Mouse (Mus musculus): Measurements from ENCODE around the gene Wwc1.

Gene Wwc1

DNA sequence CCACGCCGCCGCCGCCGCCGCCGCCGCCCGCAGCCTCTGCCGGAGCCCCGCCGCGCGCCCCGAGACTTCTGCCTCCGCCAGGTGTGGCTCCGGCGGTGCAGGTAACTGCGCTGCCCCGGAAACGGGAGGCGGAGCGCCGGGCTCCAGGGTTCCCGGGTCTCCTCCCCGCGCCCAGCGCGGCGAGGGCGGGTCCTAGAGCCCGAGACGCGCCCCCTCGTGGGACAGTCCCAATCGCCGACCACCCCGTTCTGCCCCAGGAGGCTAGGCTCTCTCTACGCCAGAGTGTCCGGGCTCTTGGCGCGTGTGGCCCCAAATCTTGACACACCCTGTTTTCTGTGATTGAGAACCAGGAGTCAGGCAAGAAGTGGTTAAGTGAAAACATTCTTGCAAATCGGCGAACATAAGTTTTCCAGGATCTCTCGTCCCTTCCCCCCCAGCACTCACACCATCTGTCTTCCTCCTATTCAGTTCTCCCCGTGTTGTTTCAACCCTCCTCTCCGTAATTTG lies at the start of gene Wwc1:
Gene Wwc1, minus strand, starts transcription at position 117 of the 507 bp plus-strand sequence.
- DNase-seq (ENCODE audit: low spot score in 2 of 2), result peak in 1 of 2 experiments; percentile 7

DNA sequence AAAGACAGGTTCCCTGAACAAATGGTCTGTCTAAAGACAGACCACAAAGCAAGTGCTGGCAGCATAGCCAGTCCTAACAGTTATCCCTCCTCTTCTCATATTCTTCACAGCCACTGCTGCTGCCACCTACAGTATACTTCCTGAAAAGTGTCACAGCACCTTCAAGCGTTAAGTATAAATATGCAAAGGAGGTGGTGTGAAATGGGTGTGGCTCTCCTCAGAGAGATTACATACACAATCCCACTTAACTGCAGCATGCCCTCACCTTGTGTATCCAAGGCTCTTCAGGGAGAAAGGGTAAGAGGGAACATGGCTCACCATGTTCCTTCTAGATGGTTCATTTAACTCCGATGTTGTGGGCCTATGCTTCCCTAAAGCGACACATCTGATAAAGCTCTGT lies 39.7 kb upstream of the Wwc1 start:
- no peak for DNase-seq (ENCODE audit: low spot score in 2 of 2)

DNA sequence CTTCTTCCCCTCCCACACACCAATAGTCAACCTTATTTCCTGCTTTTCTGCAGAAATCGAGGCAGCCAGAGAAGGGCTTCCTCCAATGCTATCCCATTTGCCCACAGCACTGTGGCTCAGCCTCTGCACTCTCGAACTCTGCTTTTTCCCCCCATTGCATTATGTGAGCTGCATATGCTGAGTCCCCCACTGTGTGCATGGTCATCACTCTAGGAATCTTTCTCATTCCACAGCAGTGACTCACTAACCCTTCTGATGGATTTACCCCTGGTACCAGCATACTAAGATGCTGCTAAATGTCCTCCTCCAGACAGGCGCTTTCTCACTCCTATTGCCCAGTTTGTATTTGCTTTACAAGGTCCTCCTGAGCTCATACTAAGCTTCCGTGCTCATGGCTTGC lies 32.9 kb upstream of the Wwc1 start:
- no peak for DNase-seq (ENCODE audit: low spot score in 2 of 2)

DNA sequence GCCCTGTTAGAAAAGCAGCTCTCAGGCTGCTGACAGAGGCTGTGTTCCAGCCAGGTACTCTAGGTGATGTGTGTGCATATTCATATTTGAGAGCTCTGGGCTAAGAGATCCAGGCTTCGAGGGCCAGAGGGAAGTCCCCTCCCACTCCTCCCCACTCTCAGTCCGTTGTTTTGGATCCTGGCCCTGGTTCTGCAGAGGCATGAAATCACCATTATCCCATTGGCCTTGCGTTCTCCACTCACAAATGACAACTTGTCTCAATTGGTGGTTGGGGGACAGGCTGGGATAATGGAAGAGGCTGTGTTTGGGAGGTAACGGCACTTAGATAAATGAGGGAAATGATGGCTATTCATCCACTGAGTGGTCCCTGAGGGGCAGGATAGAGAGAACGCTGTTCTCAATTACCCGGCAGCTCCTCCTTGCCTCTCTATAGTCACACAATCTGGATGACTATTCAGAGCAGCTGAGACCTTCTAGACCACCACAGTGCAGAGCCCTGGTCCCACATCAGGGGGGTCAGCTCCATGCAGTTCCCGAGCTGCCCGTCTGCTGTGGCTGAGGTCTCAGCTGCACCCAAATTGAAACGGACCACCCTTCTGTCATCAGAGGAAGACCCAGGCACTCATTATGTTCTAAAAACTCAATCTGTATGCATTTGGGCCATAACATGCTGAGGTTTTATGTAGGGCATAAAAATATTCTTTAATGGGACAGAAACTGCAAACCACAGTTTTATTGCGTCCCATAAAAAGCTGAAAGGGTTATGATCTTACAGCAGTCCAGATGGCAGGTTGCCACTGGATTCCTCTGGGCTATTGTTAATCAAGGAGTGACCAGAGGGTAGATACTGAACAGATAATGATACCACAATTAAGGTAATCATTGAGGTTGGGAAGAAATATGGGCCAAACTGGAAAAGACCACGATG lies 29.2 kb upstream of the Wwc1 start:
- DNase-seq (ENCODE audit: low spot score in 2 of 2), result no peak

DNA sequence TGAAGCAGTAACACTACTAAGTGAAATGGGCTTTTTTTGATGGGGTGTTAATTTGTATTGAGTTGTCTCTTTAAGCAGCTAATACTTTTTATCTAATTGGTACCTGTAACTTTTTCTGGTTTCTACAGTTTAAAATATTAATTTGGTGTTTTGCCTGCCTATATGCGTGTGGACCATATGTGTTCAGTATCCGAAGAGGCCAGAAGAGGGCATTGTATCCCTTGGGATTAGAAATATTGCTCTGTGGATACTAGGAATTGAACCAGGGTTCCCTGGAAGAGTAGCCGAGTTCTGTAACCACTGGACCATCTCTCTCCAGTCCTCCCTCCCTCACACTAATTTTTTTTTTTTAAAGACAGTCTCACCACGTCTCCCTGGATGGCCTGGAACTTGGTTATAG lies 22.6 kb upstream of the Wwc1 start:
- DNase-seq (ENCODE audit: low spot score in 2 of 2), result no peak

DNA sequence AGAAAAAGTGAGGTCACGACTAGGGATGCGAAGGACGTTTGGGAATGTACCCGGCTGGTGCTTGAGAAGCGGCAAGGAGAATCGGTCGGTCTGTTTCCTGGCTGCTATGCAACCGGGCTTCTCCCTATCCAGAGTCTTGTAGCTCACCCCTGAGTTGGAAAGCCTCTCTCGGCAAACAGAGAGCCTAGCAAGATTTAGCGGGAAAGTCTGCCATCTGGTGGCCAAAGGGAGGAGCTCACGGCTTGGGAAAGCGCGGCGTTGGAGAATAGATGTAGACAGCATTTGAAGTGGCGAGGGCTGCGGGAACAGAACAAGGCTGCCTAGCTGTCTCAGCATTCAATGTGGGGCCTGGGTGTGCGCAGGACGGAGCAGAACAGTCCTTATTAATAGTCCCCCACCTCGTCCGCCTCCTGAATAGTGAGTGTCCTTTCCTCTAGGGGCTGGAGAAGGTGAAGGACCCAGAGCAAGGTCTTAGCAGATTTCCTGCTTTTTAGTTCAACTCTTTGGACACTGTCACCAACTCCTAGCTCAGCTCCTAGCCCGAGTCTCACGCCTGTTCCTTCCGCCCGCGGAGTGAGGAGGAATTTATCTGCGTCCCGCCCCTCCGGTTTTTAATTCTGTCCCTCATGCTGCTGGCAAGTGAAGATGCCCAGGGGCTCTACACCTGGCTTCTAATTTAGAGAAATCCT lies 21.1 kb upstream of the Wwc1 start:
- DNase-seq (ENCODE audit: low spot score in 2 of 2), result peak; percentile 26 to 64

DNA sequence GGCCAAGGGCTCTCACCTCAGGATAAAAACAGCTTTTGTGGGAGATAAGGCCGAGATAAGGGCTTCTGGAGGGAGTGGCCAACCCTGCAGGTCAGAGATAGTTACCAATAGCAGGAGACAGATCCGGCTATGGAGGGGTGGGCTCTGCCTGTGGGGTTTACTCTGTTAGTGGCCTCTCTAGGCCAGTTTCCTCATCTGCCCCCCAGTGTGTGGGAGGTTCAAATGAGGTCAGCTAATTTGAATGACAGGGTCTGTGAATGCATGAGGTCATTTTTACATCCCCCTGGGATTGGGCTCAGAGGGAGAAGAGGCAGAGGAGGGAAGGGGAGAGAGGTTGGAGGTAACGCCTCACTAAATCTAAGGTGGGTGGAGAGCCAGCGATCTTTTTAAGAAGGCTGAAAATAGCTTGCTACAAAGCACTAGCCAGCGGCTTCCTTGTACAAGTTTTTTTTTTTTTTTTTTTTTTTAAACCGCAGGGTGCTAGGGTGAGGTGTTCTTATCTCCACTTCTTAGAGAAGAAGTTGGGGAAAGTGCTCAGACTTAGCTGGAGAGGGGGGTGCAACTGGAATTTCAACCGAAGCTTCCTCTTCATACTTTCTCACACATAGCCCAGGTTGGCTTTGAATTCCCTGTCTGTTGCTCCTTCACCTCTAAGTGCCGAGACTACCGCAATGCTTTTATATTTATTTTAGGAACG lies 20.4 kb upstream of the Wwc1 start:
- no peak for DNase-seq (ENCODE audit: low spot score in 2 of 2)

DNA sequence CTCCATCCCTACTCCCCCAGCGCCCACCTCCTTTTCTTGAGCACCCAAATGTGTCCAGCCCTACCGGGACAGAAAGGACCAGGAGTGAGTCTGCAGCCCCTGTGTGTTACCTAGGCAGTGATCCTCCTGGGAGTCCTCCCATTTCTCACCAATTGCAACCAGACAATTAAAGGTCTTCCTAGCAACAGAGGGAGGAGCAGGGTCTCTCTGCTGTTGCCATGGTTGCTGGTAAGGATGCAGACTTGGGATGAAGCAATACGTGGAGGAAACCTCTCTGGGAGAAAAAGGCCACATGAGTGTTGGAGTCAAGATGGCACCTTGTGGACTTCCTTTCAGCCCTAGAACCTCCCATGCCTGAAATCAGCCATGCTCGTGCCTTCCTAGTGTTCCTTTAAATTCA lies 19.7 kb upstream of the Wwc1 start:
- DNase-seq (ENCODE audit: low spot score in 2 of 2), result no peak

DNA sequence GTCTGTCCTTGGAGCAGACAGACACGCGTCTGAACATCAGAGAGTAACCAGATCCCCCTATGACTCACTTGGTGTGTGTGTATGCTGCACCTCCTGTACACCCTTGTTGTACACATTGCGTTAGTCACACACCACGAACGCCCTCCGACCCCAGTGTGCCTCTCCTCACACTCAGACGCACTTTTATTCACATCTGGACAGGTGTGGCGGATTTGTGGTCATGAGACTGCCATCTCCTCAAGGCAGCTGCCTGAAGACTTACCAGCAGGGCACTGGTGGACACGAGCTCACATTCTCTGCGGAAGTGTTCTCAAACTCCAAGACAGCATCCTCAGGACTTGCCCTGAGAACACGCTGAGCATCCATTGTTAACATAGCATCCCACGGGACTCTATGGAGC lies 17.7 kb upstream of the Wwc1 start:
- DNase-seq (ENCODE audit: low spot score in 2 of 2), result no peak

DNA sequence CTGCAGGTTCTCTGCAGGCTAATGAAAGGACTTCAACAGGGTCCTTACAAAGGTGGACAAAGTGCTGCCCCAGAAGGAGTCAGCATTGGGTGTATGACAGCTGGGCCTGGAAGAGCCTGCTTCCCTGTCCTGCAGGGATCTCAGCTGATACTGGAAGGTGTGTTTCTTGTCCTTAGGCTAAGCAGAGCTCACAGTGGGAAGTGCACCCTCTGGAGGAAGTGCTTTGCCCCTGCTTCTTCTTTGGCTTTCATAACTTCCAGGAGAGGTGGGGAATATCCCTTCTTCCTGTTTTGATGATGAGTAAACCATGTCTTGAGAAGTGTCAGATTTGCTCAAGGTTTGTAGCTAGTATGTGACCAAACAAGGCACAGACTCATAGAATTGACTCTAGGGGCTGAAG lies 15.0 kb upstream of the Wwc1 start:
- no peak for DNase-seq (ENCODE audit: low spot score in 2 of 2)

DNA sequence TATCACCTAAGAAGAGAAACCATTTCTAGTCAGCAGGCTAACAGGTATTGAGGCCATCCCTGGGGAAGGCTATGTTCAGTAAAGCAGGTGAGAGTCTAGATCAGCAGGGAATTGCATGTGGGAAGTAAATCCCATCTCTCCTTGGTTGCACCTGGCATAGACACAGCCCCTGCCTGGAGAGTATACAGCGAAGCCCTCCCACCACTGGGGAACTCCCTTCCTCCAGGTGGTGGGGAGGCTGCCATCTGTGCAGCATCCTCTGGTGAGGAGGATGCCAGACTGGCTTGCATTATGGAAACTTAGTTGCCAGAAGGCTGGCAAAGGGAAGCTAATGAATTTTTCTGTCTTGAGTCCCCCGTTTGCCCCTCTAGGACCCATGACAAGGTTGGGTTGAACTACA lies 11.5 kb upstream of the Wwc1 start:
- DNase-seq (ENCODE audit: low spot score in 2 of 2), result no peak

DNA sequence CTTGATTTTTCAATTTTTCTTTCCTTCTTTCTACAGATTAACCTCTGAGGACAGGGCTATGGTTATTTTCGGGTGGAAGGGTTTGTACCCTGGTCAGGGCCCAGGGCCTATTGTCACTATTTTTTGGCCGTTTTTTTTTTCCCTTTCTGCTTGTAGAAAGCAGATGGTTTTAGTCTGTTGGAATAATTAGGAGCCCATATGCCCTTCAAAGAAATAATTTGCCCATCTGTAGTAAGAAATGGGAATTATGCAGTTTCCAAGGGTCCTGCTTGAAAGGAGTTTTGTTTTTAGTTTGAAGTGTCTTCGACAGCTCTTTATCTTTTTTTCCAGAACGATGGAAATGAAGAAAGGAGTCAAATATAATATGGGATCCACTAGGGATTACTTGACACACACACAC lies 9.6 kb upstream of the Wwc1 start:
- no peak for DNase-seq (ENCODE audit: low spot score in 2 of 2)

DNA sequence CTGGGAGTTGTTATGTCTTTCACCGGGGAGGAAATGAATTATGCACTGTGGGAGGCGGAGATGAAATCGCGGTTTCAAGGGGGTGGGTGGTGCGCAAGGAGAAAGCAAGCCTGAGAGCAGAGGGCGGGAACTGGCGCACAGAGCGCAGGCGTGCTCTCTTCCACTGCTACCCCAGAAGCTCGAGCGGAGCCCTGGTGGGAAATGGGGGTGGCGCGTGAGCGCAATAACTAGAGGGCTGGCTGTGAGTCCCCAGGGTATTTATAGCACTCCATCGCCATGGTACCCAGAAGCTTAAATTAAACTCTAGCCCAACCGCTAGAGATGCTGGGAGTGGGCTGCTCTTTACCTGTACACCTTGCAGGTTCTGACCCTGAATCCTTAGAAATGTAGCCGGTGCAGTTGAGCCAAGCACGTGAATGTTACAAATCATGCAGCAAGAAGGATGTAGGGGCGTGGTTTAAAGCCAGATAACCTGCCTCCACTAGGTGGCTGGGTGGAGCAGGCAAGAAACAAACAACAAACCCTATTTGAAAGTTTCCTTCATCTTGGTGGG lies 5.6 kb upstream of the Wwc1 start:
- DNase-seq (ENCODE audit: low spot score in 2 of 2), result peak in 1 of 2 experiments; percentile 13

DNA sequence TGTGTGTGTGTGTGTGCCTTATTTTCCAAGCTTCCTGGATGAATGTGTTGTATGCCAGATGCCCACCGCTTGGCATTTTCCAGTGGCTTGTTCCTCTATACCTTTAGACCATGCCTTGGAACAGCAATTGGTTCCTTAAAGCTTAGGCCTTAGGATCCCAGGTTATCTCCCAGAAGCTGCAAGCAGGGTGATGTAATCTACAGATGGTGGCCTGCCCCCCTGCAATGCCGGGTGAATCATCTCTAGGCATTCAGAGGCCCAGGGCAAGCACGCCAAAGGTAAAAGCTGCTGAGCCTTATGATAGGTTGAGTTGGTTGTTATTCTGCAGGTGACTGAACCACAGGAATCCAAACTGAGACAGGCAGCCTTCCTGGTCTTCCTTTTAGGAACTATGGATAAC lies 2.4 kb upstream of the Wwc1 start:
- no peak for DNase-seq (ENCODE audit: low spot score in 2 of 2)

DNA sequence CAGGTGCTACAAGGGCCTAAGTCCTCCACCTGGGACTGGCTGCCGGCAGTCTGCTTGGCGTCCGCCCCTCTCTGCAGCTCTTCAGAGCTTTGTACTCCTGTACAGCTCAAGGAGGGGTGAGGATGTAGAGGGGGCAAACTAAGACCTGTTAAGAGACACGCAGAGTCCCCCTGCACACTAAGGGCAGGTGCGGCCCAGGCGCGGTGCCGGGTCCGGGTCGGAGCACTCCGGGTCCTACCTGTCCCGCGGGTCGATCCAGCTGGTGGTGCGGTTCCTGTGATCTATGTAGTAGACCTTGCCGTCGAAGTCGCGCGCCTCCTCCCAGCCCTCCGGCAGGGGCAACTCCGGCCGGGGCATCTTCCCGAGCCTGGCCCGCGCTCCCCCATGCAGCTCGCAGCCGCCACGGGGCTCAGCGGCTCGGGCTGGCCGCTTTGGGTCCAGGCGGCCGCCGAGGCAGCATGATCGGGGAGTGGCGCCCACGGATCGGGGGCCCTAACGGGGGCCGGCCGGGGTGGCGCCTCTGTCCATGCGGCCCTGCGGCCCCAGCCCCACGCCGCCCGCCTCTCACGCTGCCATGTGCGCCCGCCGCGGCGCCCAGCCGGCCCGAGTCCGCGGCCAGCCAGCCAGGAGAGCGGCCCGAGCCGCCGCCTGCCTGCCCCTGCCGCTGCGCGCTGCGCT lies 455 bp downstream of the Wwc1 start:
- no peak for DNase-seq (ENCODE audit: low spot score in 2 of 2)

DNA sequence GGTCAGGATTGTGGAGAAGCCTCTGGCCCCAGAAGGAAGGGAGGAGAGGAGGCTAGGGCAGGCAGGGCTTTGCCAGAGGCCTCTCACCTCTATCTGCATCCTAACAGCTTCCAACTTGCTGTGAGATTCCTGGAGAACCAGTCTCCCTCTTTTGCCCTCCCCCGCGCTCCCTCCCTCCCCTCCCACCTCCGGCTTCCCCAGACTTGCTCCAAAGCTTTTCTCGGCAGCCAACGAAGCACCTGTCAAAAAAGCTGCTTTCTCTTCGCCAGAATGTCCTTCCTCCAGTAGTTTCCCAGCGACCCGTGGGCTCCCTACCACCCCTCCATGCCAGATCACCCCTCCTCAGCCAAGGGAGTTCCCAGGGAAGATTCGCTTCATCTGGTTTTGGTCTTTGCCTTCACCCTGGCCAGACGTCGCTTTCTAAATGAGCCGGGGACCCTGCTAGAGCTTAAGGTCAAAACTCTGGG lies 1.0 kb downstream of the Wwc1 start:
- no peak for DNase-seq (ENCODE audit: low spot score in 2 of 2)

DNA sequence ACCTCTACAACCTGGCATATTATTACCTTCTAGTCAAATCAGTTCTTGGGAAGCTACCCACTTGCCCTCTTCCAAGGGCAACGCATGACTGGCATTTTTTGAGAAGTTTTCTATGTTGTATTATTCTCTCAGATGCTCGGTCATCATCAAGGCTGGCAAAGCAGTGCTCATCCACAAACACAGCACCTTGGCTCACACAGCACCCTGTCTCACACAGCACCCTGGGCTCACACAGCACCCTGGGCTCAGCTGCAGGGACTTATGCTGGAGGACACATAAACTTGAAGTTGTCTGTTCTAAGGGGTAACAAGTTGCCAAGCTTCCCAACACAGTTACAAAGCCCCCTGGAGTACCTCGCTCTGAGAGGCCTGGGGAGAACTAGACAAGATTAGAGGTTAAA lies 2.5 kb downstream of the Wwc1 start:
- no peak for DNase-seq (ENCODE audit: low spot score in 2 of 2)

DNA sequence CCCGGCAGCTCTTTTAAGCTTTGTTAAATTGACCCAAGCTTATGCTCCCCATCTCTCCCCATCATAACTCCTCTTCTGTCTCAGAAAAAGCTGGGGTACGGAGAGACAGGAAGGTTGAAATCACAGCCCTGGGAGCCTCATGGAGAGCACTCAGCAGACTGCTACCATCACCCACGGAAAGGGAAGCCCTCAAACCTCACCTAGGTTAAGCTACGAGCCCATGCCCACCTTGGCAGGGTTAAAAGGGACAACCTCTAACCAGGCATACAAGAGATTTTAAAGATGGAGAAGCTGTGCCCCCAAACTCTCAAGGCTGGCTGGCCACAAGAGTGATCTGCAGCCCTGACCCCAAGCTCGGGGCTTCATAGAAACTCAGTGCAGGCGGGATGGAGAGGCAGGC lies 3.2 kb downstream of the Wwc1 start:
- DNase-seq (ENCODE audit: low spot score in 2 of 2), result no peak

DNA sequence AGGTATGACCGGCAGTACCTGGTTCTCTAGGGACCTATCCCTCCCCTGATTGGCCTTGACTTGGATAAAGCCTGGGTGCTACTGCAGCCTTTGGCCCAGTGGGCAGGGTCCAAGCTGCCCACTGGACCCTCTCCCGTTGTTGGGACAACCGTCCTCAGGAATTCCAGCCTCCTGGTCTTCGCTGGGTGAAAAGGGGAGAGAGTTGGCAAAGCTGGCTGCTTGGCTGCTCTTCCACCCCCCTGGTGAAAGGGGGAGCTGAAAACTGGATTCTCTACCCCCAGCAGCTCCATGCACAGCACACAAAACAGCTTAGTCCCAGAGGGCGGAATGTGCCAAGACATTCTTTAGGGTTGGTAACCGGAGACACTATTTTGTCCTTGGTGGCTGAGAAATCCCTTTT lies 3.8 kb downstream of the Wwc1 start:
- DNase-seq (ENCODE audit: low spot score in 2 of 2), result no peak

DNA sequence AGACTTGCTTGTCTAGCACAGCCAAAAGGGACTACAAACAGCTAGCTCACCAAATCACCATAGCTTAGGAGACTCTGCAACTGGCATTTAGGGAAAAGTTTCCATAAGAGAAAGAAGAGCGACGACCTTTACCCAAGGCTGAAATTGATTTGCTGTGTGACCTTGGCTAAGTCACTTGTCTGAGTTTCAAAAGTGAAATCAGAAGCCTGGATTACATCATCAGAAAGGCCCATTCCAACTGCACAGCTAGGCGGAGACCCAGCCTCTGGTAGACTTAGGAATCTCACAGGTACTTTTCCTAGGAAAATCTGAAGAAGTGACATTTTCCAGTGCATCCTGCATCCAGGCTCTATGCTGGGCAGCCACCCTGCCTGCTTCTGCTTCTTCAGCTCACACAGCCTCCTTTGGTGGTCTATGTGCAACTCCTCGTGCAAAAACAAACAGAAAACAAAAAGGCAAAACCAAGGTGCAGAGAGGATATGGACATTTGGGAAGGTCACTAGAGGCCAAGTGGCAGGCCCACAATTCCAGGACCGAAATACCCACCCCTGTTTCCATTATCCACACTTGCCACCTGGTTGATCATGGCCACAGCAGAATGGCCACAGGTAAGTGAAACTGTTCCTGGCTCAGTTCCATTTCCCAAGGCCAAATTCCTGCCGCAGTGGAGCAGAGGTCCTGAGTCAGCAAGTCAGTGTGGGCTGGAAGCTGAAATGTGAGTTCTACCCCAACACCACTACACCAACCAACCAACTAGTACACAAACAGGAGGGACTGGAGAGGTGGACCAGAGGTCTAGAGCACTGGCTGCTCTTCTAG lies 5.5 kb downstream of the Wwc1 start:
- no peak for DNase-seq (ENCODE audit: low spot score in 2 of 2)

DNA sequence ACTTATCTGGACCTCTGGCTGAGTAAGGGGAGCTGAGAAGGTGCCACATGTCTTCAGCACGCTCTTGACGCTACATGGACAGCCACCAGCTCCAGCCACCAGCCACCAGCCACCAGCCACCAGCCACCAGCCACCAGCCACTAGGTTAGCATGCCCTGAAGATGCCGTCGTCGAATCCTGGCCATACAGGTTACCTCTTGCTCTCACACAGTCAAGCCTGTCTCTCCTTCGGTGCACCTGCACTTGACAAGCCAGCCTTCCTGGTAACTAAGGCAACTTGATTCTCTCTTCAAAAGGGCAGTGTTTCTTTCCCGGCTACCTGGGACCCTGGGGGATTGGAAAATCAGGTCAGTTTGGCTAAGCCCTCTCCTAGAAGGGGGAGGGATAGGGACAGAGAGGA lies 7.2 kb downstream of the Wwc1 start:
- no peak for DNase-seq (ENCODE audit: low spot score in 2 of 2)

Measured in thymus, postnatal 10 days (tissue).